Comparison of ENCODE assay signal across 15 mouse cellular contexts in the genomic region with DNA sequence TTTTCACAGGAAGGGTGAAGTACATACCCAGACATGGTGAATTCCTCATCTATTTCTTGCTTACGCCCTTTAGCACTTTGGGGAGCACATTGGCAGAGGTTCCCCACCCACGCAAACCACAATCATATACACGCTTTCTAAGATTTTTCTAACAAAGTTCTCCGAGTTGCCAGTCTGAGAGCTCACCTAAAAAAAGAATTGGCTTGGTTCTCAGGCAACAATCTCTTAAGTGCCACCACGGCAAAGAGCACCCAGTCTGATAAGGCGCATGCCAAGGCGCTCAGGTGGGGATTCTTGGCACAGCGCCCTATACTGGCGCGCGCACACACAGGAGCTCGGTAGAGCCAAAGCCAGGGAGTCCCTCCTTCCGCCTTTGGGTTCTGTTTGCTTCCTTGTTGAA. TPM values are rescaled to one million over a fixed set of nuclear protein-coding genes. Genes with fewer than 3 reads are reported as not detected.
A peak's percentile ranks its signal among the peaks of the same experiment; 100 is the strongest.
DNase-seq lines count a peak whose midpoint lies in the region; ATAC-seq and TF ChIP-seq lines count a peak whose summit lies in the region.
"Had no signal": no experiment of that assay in that cellular context is flagged by ENCODE, and none has a peak within 500 bp of the region (broad histone marks: within the 10 kb centered on the region; RNA-seq: fewer than 3 reads in every experiment).

No protein-coding gene starts in this region.

- H3K27ac ChIP-seq in lung, embryonic 15.5 days, result peak overlapping the region; percentile 27; the same call in 1 of the 2 replicates
- no peak overlapping the region for H3K27ac ChIP-seq in stomach, postnatal 0 days (replicated peaks)
- H3K27ac ChIP-seq: limb, embryonic 15.5 days had no signal

- no peak overlapping the region for H3K4me2 ChIP-seq in lung, embryonic 15.5 days
- no peak overlapping the region for H3K4me2 ChIP-seq in stomach, postnatal 0 days (replicated peaks; ENCODE audit: low read depth)
- H3K4me2 ChIP-seq: limb, embryonic 15.5 days had no signal

- ATAC-seq in lung, embryonic 15.5 days (ENCODE audit: borderline replicate concordance, extremely low read depth, low FRiP score, low TSS enrichment), result no peak
- ATAC-seq in stomach, postnatal 0 days (ENCODE audit: low FRiP score, low TSS enrichment), result peak; percentile 54
- ATAC-seq: forebrain, postnatal 0 days; hindbrain, embryonic 16.5 days had no signal

- TF ChIP-seq EP300 in stomach, postnatal 0 days (optimal IDR thresholded peaks at IDR 0.05), result no peak

- H3K4me3 ChIP-seq in lung, embryonic 15.5 days, result no peak overlapping the region
- no peak overlapping the region for H3K4me3 ChIP-seq in stomach, postnatal 0 days (ENCODE audit: low read depth, low read length)
- H3K4me3 ChIP-seq: limb, embryonic 15.5 days had no signal

- H3K9ac ChIP-seq in lung, embryonic 15.5 days, result no peak overlapping the region
- H3K9ac ChIP-seq in stomach, postnatal 0 days (ENCODE audit: low read length), result no peak overlapping the region
- H3K9ac ChIP-seq: forebrain, postnatal 0 days; limb, embryonic 15.5 days had no signal

- H3K9me3 ChIP-seq in lung, embryonic 15.5 days, result no peaks in the 10 kb centered on the region
- H3K9me3 ChIP-seq in stomach, postnatal 0 days (ENCODE audit: control insufficient read depth, low read length), result no peaks in the 10 kb centered on the region
- H3K9me3 ChIP-seq: G1E; limb, embryonic 15.5 days; megakaryocyte, embryonic 14.5 days had no signal

- H3K4me1 ChIP-seq in lung, embryonic 15.5 days, result peaks cover 60% of the 10 kb centered on the region
- H3K4me1 ChIP-seq in stomach, postnatal 0 days (replicated peaks; ENCODE audit: control insufficient read depth, insufficient read depth), result peaks cover 12% of the 10 kb centered on the region

- WGBS in lung, embryonic 15.5 days, result 60% methylated on average over 13 of the region's 13 CpGs
- WGBS in stomach, postnatal 0 days, result 72% methylated on average over 13 of the region's 13 CpGs

- TF ChIP-seq CTCF in stomach, postnatal 0 days (IDR thresholded peaks at IDR 0.05; ENCODE audit: low read depth), result no peak

- no peaks in the 10 kb centered on the region for H3K36me3 ChIP-seq in lung, embryonic 15.5 days
- H3K36me3 ChIP-seq in stomach, postnatal 0 days (ENCODE audit: control insufficient read depth, insufficient read depth, low read length), result no peaks in the 10 kb centered on the region
- H3K36me3 ChIP-seq: G1E; limb, embryonic 15.5 days had no signal

- DNase-seq in kidney, postnatal 10 days, result peak; percentile 55
- no peak for DNase-seq in kidney, adult 11 months
- DNase-seq in Muller cell, postnatal 12 days (ENCODE audit: inconsistent ontology term), result peak; percentile 19
- DNase-seq in stomach, postnatal 0 days (ENCODE audit: low spot score), result peak; percentile 79
- DNase-seq in gastrocnemius, postnatal 25 days, result no peak
- DNase-seq in layer of hippocampus, postnatal 14 days (ENCODE audit: low spot score in 2 of 2), result no peak
- DNase-seq: cerebellum, adult 18-20 months; forebrain, postnatal 0 days; gastrocnemius, postnatal 10 days; thymus, postnatal 4 days had no signal

- peaks cover 24% of the 10 kb centered on the region for H3K27me3 ChIP-seq in lung, embryonic 15.5 days
- H3K27me3 ChIP-seq in stomach, postnatal 0 days (ENCODE audit: control insufficient read depth, insufficient read depth, low read length), result no peaks in the 10 kb centered on the region

RNA-seq across cellular contexts. Expression of gene Adm, which starts 2.5 kb away (rescaled TPM):
- polyA plus RNA-seq in lung, embryonic 15.5 days (2015; fragmentation: Nextera tagmentation; extraction: Ambion mirVana), result 6.4 and 6.7 TPM in 2 replicates
- polyA plus RNA-seq in stomach, postnatal 0 days (2015; fragmentation: Nextera tagmentation; extraction: Ambion mirVana), result 4.3 and 4.6 TPM in 2 replicates
- total RNA-seq in gastrocnemius, postnatal 25 days (2021), result 1 to 10 TPM; 3.1 to 3.4 TPM
- 1 to 10 TPM; 1.5 to 2.4 TPM for total RNA-seq in layer of hippocampus, postnatal 14 days (2021)
- total RNA-seq: G1E had no signal
- polyA plus RNA-seq: G1E had no signal

RNA-seq across cellular contexts. Expression of gene Sbf2, which starts 10.2 kb away (rescaled TPM):
- 37.4 and 39.1 TPM in 2 replicates for polyA plus RNA-seq in lung, embryonic 15.5 days (2015; fragmentation: Nextera tagmentation; extraction: Ambion mirVana)
- 14.8 and 14.9 TPM in 2 replicates for polyA plus RNA-seq in stomach, postnatal 0 days (2015; fragmentation: Nextera tagmentation; extraction: Ambion mirVana)
- 10 to 100 TPM; 11.2 to 12.4 TPM for total RNA-seq in gastrocnemius, postnatal 25 days (2021)
- total RNA-seq in layer of hippocampus, postnatal 14 days (2021), result 10 to 100 TPM; 76.7 to 81.4 TPM
- polyA plus RNA-seq: G1E had no signal

Comparison
In these comparisons a context has a peak if more than half of its experiments do, and no peak if none do; other contexts are left out.
1. DNase-seq: peak in kidney, postnatal 10 days (single experiment), Muller cell, postnatal 12 days (single experiment) and stomach, postnatal 0 days (single experiment); none in kidney, adult 11 months (single experiment), gastrocnemius, postnatal 25 days (single experiment) and layer of hippocampus, postnatal 14 days (0 of 2).
2. RNA of gene Sbf2, which starts 10.2 kb away (total RNA-seq): 76.7 to 81.4 TPM in layer of hippocampus, postnatal 14 days; 11.2 to 12.4 TPM in gastrocnemius, postnatal 25 days; every median in the first group is over 4 times any median in the second.